Mouse (Mus musculus) large intestine, adult 2 months (tissue): ENCODE results near the gene Adgrl1. TPM values are rescaled to one million over a fixed set of nuclear protein-coding genes. Genes with fewer than 3 reads are reported as not detected.

ENCODE experiments used
- DNase-seq: peaks from one replicate; pipeline ENCODE4 v3.0.0-alpha.2; 2012; ENCODE audit warnings: low read depth, low spot score
- WGBS: fragments of 180-500 bp; shearing (Covaris S2); methylation state at CpG from one replicate; pipeline ENCODE4 v1.1.7; 2018; 5-methylcytosine and 5-hydroxymethylcytosine counted together
- polyA plus RNA-seq: library from polyadenylated mRNA; depleted of rRNA; stranded (reverse); fragments of >200 nt; gene quantifications from 2 replicates; pipeline ENCODE4 v1.2.3, GENCODE M21; 2012; rRNA removed

Adgrl1 gene
- 13.4 and 18.8 TPM in 2 replicates for polyA plus RNA-seq

GRCm38 (mm10) chr8:83899363-83900252 lies at the start of gene Adgrl1:
Gene Adgrl1, plus strand, starts transcription at chr8:83900105.
- WGBS = under 1% methylated on average over 70 of the region's 70 CpGs
- DNase-seq = peak; percentile 21

GRCm38 (mm10) chr8:83852329-83852728 lies 47.6 kb upstream of the Adgrl1 start:
- 21% methylated on average over 8 of the region's 8 CpGs for WGBS

GRCm38 (mm10) chr8:83853323-83854050 lies 46.4 kb upstream of the Adgrl1 start:
- no peak for DNase-seq
- WGBS = 73% methylated on average over 3 of the region's 3 CpGs

More at GRCm38 (mm10) chr8:83852329-83852728, 47.6 kb upstream of the Adgrl1 start:
- DNase-seq = no peak

GRCm38 (mm10) chr8:83856486-83857065 lies 43.3 kb upstream of the Adgrl1 start:
- WGBS = 70% methylated on average over 6 of the region's 6 CpGs
- no peak for DNase-seq

GRCm38 (mm10) chr8:83862439-83863268 lies 37.3 kb upstream of the Adgrl1 start:
- DNase-seq = no peak

GRCm38 (mm10) chr8:83874881-83875655 lies 24.8 kb upstream of the Adgrl1 start:
- no peak for DNase-seq
- 1% methylated on average over 62 of the region's 66 CpGs for WGBS

More at GRCm38 (mm10) chr8:83862439-83863268, 37.3 kb upstream of the Adgrl1 start:
- WGBS = 12% methylated on average over 24 of the region's 24 CpGs

- WGBS = 4% methylated on average over 8 of the region's 11 CpGs
- no peak for DNase-seq
Measured at GRCm38 (mm10) chr8:83875656-83876040, 24.3 kb upstream of the Adgrl1 start.

GRCm38 (mm10) chr8:83876080-83876837 lies 23.6 kb upstream of the Adgrl1 start:
- 5% methylated on average over 41 of the region's 41 CpGs for WGBS
- no peak for DNase-seq

GRCm38 (mm10) chr8:83876838-83877223 lies 23.1 kb upstream of the Adgrl1 start:
- no peak for DNase-seq
- 10% methylated on average over 10 of the region's 10 CpGs for WGBS

GRCm38 (mm10) chr8:83888409-83888808 lies 11.5 kb upstream of the Adgrl1 start:
- no peak for DNase-seq
- WGBS = 66% methylated on average over 2 of the region's 2 CpGs

- WGBS = 43% methylated on average over 4 of the region's 4 CpGs
- no peak for DNase-seq
Measured at GRCm38 (mm10) chr8:83892061-83892460, 7.8 kb upstream of the Adgrl1 start.

GRCm38 (mm10) chr8:83893915-83894314 lies 6.0 kb upstream of the Adgrl1 start:
- DNase-seq = peak; percentile 48
- under 1% methylated on average over 5 of the region's 5 CpGs for WGBS

GRCm38 (mm10) chr8:83895894-83896293 lies 4.0 kb upstream of the Adgrl1 start:
- WGBS = 6% methylated on average over 5 of the region's 5 CpGs
- DNase-seq = no peak

GRCm38 (mm10) chr8:83896461-83896860 lies 3.4 kb upstream of the Adgrl1 start:
- no peak for DNase-seq
- WGBS = 88% methylated on average over 7 of the region's 7 CpGs

- DNase-seq = no peak
- 5% methylated on average over 26 of the region's 26 CpGs for WGBS
Measured at GRCm38 (mm10) chr8:83897211-83897610, 2.7 kb upstream of the Adgrl1 start.

- no peak for DNase-seq
- WGBS = 9% methylated on average over 10 of the region's 10 CpGs
Measured at GRCm38 (mm10) chr8:83898456-83898855, 1.4 kb upstream of the Adgrl1 start.

- WGBS = 2% methylated on average over 13 of the region's 13 CpGs
- no peak for DNase-seq
Measured at GRCm38 (mm10) chr8:83898985-83899362, 931 bp upstream of the Adgrl1 start.
